Mouse (Mus musculus) kidney, adult 8-10 months (tissue): ENCODE data around the gene Cdkn1b.

ENCODE experiments used
- DNase-seq, 2 experiments: peaks; one replicate each; pipeline ENCODE4 v3.0.0; 2022

The Cdkn1b gene

DNA sequence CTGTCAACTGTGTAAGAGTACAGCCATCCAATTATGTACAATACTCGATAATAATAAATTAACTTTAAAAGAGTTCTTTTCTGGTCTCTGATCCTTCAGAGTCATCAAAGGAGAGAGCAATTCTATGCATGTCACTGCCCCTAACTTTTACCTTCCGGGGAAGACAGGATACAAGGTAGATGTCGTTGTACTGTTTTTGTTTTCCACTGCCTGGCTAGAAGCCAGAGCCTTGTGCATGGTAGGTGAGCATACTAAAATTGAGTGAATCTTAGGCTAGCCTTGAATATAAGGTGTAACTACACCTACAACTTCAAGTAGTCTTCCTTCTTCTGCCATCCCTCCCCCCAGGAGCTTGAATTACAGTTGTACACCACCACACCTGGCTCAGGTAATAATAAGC is 10.9 kb downstream of the Cdkn1b start:
- DNase-seq = no peak

- no peak for DNase-seq
These were observed 12.4 kb downstream of the Cdkn1b start for GRCm38 (mm10) chr6:134932486-134933206.

- no peak for DNase-seq
These were observed 13.0 kb downstream of the Cdkn1b start for GRCm38 (mm10) chr6:134933207-134933558.

- no peak for DNase-seq
These were observed 14.1 kb downstream of the Cdkn1b start for GRCm38 (mm10) chr6:134934305-134934704.

GRCm38 (mm10) chr6:134939781-134940180 is 19.6 kb downstream of the Cdkn1b start:
- DNase-seq = no peak

GRCm38 (mm10) chr6:134943759-134944407 is 23.7 kb downstream of the Cdkn1b start:
- DNase-seq = no peak

- no peak for DNase-seq
These were observed 25.9 kb downstream of the Cdkn1b start for GRCm38 (mm10) chr6:134946054-134946453.

GRCm38 (mm10) chr6:134946858-134947257 is 26.7 kb downstream of the Cdkn1b start:
- no peak for DNase-seq

DNA sequence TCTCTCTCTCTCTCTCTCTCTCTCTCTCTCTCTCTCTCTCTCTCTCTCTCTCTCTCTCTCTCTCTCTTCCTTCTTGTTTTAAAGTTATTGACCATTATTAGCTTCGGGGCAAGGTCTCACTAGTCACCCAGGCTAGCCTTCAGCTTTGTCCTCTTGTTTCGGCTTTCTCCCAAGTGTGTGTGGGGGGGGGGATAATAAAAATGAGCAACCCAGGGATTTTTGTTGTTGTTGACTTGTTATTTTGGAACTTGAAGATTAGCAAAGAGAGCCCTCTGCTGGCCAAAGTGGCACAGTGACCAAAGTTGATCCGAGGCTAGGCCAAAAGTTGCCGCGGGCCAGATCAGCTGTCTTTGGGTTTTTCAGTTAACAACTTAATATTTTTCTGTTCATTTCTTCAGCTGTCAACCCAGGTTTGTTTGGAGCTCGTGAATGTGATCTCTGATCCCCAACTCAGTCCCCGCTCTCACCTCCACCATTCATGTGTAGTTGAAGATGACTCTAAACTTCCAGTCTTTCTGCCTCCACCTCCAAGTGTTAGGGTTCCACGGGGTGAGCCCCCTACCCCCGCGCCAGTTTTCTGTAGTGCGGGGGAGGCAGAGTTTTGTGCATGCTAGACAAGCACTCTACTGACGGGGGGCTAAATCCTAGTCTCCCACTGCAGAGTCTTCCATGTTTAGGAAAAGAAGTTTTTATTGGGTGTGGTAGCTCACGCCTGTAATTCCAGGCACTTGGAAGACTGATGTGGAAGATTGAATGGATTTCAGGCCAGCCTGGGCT is 27.3 kb downstream of the Cdkn1b start:
- DNase-seq = peak; percentile 61 to 84

DNA sequence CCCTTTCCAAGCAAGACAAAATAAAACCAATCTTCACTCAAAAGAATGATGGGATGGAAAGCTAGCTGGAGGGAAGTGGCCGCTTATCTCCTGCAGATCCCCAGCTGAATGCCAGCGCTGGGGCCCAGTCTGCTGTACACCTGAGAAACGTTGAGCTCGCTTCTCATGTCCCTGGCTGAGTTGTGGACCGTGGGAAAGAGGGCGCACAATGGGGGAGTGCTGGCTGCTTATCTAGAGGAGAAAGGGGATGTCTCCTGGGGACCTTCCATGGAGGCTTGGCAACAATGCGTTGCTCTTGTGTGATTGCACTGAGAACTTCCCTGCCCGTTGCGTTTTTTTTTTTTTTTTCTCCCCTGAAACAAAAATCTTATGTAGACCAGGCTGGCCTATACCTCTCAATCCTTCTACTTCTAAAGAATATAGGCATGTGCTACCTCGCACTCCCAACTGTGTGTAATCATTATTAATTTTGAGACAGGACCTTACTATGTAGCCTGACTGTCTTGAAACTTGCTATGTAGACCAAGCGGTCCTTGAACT is 28.4 kb downstream of the Cdkn1b start:
- no peak for DNase-seq

DNA sequence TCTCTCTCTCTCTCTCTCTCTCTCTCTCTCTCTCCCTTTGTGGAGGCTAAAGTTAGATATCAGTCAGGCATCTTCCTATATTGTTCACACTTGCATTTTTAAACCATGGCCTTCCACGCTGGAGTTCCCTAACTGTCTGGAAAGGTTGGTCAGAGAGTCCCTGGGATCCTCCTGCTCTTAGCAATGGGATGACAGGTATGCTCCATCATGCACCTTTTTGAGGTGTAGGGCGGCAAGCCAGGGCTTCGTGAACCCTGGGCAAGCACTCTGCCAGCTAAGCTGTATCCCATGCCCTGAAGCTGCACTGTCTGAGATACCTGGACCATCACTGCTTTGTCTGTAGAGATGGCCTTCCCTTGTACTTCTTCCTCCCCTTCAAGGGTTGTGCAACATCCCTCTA is 29.0 kb downstream of the Cdkn1b start:
- no peak for DNase-seq

GRCm38 (mm10) chr6:134951364-134951763 is 31.2 kb downstream of the Cdkn1b start:
- no peak for DNase-seq

GRCm38 (mm10) chr6:134953976-134954375 is 33.8 kb downstream of the Cdkn1b start:
- peak; percentile 71 to 73 for DNase-seq

DNA sequence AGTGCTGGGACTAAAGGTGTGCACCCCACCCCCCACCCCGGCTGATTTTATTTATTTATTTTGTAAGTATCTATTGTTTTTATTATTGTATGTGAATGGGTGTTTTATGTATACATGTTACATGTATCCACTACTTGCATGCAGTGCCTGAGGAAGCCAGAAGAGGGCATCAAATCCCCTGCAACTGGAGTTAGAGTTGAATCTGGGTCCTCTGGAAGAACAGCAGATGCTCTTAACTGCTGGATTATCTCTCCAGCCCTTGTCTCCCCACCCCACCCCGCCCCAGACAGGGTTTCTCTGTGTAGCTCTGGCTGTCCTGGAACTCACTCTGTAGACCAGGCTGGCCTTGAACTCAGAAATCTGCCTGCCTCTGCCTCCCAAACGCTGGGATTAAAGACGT is 36.2 kb downstream of the Cdkn1b start:
- no peak for DNase-seq

- no peak for DNase-seq
These were observed 41.1 kb downstream of the Cdkn1b start for GRCm38 (mm10) chr6:134961286-134961685.

DNA sequence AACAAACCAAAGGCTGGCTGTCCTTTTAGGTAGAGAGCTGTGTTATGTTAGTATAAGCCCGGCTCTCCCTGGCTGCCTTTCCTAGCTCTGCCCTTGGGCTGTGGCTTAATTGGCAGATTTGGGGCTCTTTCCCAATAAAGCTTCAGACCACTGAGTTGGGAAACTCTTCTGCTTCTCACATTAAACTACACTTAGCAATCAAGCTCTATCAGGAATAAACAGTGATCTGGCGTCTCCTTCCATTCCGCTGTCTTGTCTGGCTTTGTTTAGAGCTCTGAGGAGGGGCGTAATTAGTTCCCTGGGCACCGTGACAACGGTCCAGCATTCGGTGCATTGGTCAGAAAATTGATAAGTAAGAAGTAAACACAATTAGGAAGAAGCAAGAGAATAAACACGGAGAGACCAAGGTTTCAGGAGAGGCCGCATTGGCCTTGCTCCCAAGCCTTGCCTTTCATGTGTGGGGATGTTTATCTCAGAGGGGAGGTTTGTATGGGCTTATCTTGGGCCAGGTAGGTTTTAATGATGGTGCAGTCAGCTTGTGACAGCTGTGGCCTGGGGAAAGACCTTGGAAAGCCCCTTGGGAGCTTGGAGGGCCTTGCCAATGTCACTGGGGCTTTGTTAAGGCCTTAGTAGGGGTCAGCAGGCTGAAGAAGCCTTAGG is 41.8 kb downstream of the Cdkn1b start:
- DNase-seq = no peak

DNA sequence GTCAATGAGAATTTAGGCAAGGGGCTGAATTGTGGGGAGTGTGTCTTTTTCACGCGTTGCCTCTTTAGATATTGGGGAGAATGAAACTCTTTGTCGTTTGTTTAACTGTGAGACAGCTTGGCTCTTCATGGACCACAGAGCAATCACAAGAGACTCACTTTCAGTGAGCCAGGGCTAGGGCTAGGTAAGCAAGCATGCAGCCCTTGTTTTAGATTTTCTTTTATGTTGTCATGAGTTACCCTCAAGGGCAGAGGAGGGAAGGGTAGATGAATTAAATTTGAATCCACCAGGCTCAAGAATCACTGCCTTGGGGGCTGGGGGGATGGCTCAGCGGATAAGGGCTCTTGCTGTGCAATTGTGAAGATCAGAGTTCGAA is 42.3 kb downstream of the Cdkn1b start:
- no peak for DNase-seq

DNA sequence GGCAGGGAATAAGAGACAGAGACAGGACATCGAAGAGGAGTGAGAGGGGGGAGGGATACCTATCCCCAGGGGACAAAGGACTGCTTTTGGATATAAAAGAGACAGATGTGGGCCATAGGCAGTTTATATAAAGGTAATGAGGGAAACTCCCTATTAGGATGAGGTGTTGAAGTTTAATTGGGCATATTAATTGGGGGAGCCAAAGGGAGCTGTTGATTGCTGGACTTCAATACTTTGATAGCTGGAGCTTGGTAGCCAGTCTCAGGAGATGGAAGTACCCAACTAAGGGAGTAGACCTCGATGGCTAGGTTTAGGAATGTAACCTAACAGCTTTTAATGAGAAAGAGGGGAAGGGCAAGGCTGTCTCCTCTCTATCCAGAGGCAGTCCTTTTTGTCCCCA is 43.7 kb downstream of the Cdkn1b start:
- no peak for DNase-seq

DNA sequence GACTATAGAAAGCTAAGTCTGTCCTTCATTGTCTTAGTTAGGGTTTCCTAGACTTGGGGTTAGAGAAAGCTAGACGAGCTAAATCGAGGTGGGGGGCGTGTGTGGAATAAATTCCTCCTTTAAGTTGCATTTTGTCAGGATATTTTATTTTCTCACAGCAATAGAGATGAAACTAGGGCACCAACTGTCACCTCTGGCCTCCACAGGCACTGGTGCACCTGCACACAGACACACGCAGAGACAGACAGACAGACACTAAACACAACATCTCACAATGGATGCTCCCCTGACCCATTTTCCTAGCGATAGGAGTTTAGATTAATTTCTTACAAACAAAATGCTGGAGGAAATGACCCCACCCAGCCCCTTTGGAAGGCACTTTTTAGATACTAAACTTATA is 46.5 kb downstream of the Cdkn1b start:
- no peak for DNase-seq

DNA sequence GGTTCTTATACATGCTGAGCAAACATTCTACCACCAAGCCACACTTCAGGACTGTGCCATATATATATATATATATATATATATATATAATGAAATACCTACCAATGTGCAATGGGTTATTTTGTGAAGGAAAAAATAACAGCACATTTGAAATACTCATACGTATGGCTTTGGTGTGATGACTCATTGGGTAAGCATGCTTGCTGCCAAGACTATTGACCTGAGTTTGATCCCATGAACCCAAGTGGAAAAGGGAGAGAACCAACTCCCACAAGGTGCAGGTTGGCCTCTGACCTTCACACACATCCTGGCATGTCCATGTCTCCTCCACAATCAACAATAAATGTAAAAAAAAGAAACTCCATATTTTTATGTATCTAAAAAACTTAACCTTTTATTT is 48.1 kb downstream of the Cdkn1b start:
- no peak for DNase-seq

DNA sequence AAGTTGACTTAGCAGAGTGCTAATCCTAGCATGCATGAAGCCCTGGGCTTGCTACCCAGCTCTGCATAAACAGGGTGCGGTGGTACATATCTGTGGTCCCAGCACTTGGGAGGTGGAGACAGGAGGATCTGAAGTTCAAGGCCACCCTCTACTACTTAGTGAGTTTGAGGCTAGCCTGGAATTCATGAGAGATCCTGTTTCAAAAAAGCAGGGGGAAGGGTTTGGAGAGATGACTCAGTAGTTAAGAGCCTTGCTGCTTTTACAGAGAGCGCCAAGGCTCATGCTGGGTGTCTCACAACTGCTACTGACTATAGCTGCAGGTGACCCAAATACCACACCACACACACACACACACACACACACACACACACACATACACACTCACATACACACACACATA is 49.3 kb downstream of the Cdkn1b start:
- DNase-seq = no peak

DNA sequence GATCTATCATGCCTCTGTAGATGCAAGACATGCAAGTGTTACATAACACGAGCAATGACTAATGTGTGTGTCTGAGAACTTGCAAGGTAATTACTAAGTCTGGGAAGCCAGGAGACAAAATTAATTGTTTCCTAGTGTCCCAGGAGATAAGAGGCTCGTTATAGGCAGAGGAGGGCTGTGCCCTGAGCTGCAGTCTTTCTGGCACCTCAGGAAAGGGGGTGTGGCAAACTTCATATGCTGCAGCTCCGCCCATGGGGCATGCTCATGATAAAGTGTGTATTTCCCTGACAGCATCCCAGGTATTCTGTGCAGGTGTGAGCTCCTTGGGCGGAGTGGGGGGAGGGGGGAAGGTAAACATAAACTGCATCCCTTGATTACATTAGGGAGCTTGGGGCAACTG is 51.9 kb downstream of the Cdkn1b start:
- no peak for DNase-seq
